Mouse (Mus musculus) C2C12 (cell line): Measurements from ENCODE around the gene Ccdc71.

ENCODE experiments used
- CEBPB ChIP-seq: IDR thresholded peaks from one replicate; pipeline ENCODE4 v1.6.1; 2011; ENCODE audit warnings: low read depth, mild to moderate bottlenecking, control low read depth, moderate library complexity
- CTCF ChIP-seq: IDR thresholded peaks from one replicate; pipeline ENCODE4 v1.5.1; 2011; ENCODE audit not compliant: control insufficient read depth, insufficient read depth, insufficient read length
- MAX ChIP-seq: IDR thresholded peaks from one replicate; pipeline ENCODE4 v1.6.1; 2011; ENCODE audit warnings: mild to moderate bottlenecking, control low read depth
- MYOD1 ChIP-seq: IDR thresholded peaks from one replicate; pipeline ENCODE4 v1.6.1; 2011; ENCODE audit warnings: low read depth; ENCODE audit not compliant: control insufficient read depth, insufficient read length
- MYOG ChIP-seq: IDR thresholded peaks from one replicate; pipeline ENCODE4 v1.6.1; 2011; ENCODE audit not compliant: control insufficient read depth, insufficient read length; ENCODE audit errors: extremely low read depth
- USF1 ChIP-seq: IDR thresholded peaks from one replicate; pipeline ENCODE4 v1.6.1; 2011; ENCODE audit warnings: low read depth, mild to moderate bottlenecking, control low read depth, moderate library complexity

DNA sequence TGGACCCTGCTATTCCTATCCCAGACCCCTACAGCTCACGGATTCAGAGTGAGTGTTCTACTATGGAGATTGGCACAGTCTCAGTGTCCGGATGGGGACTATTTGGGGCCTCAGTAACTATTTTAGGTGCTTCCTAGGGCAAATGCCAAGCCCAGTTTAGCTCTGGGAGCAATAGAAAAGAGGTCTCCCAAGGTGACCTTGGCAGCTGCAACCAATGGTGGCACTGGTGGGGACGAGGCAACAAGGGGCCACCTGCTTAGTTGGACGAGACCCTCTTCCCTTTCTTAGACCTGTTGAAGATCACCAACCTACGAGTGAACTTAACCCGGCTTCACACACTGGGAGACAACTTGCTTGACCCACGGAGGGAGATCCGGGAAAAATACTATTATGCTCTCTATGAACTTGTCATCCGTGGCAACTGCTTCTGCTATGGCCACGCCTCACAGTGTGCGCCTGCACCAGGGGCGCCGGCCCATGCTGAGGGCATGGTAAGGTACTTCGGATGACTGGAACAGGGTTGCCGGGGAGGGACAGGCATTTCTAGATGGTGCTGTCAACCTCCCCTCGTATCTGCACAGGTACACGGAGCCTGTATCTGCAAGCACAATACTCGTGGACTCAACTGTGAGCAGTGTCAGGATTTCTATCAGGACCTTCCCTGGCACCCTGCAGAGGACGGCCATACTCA is 21.3 kb downstream of the Ccdc71 start:
- no peak for TF ChIP-seq CTCF
- TF ChIP-seq USF1, result no peak
- no peak for TF ChIP-seq MAX
- no peak for TF ChIP-seq MYOD1
- TF ChIP-seq CEBPB, result no peak
- no peak for TF ChIP-seq MYOG
